Mouse (Mus musculus) small intestine, adult 2 months (tissue): ENCODE data around the gene Tdo2. TPM values are rescaled to one million over a fixed set of nuclear protein-coding genes. Genes with fewer than 3 reads are reported as not detected.

Experiments used
- H3K27ac ChIP-seq: fragments of 200-500 bp; 2 replicates; pipeline ENCODE4 v1.5.1; 2012; ENCODE audit warnings: low read depth, low read length, control low read depth, inconsistent platforms; ENCODE audit not compliant: insufficient read depth
- H3K27me3 ChIP-seq: fragments of 200-500 bp; 2 replicates; pipeline ENCODE4 v1.6.1; 2012; ENCODE audit warnings: mild to moderate bottlenecking, moderate library complexity, low read length, inconsistent platforms; ENCODE audit not compliant: control insufficient read depth, insufficient read depth
- H3K36me3 ChIP-seq: fragments of 200-500 bp; 2 replicates; pipeline ENCODE4 v1.6.1; 2012; ENCODE audit warnings: mild to moderate bottlenecking, low read length, control low read depth, inconsistent platforms; ENCODE audit not compliant: control insufficient read depth, insufficient read depth
- H3K4me1 ChIP-seq: fragments of 200-500 bp; 2 replicates; pipeline ENCODE4 v1.6.1; 2012; ENCODE audit warnings: low read length, inconsistent platforms, mixed read lengths; ENCODE audit not compliant: control insufficient read depth, insufficient read depth, insufficient read length
- H3K4me3 ChIP-seq: fragments of 200-500 bp; 2 replicates; pipeline ENCODE4 v1.5.1; 2012; ENCODE audit warnings: low read depth, mild to moderate bottlenecking, control low read depth, inconsistent platforms, low read length, moderate library complexity
- CTCF ChIP-seq: fragments of 200-500 bp; IDR thresholded peaks from 2 replicates; pipeline ENCODE4 v1.5.1; 2012; ENCODE audit warnings: low read depth, mild to moderate bottlenecking, control low read depth, inconsistent platforms, low read length, moderate library complexity, mixed read lengths; ENCODE audit not compliant: insufficient replicate concordance, insufficient read length; ENCODE audit errors: extremely low read depth
- POLR2A ChIP-seq: fragments of 200-500 bp; IDR thresholded peaks from 2 replicates; pipeline ENCODE4 v1.6.1; 2012; ENCODE audit warnings: low read depth, mild to moderate bottlenecking, control low read depth, inconsistent platforms, low read length, moderate library complexity
- WGBS: fragments of 180-500 bp; shearing (Covaris S2); methylation state at CpG from one replicate; pipeline ENCODE4 v1.1.7; 2018; 5-methylcytosine and 5-hydroxymethylcytosine counted together
- polyA plus RNA-seq: library from polyadenylated mRNA; depleted of rRNA; stranded (reverse); fragments of >200 nt; gene quantifications from 2 replicates; pipeline ENCODE4 v1.2.3, GENCODE M21; 2012

Tdo2 gene
- polyA plus RNA-seq, 1 experiment, result not detected

DNA sequence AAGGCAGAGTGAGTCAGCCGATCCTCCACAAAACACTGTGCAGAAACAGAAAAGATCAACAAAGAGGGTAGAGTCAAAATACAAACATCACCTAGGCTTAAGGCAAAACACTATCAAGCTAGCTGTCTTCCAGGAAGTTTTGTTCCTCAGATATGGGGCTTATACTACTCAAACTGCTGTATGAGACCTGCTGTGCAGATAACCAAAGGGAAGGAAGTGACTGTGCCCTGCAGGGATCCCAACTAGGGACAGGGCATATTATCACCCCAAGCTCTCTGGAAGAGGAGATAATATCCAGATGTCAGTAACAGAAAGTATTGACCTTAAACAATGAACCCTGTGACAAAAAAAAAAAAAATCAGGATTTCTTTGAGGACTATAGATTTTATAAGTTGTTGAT, 27.0 kb downstream of the Tdo2 start:
- H3K4me3 ChIP-seq, result no peak overlapping the region
- peaks cover 14% of the 10 kb centered on the region for H3K36me3 ChIP-seq
- no peak overlapping the region for H3K27ac ChIP-seq

GRCm38 (mm10) chr3:81944851-81945393, 31.1 kb downstream of the Tdo2 start:
- WGBS, result 49% methylated on average over 7 of the region's 7 CpGs
- no peak overlapping the region for H3K4me3 ChIP-seq
- H3K27ac ChIP-seq, result peak overlapping the region; percentile 87
- H3K4me1 ChIP-seq, result peaks cover 1% of the 10 kb centered on the region; the same call in 1 of the 2 replicates
- TF ChIP-seq POLR2A (no peak), CTCF (no peak)
- peaks cover 16% of the 10 kb centered on the region for H3K36me3 ChIP-seq
- no peaks in the 10 kb centered on the region for H3K27me3 ChIP-seq

More for the DNA sequence above, 27.0 kb downstream of the Tdo2 start:
- Histone ChIP-seq H3K27me3 (no peaks in the 10 kb centered on the region), H3K4me1 (no peaks in the 10 kb centered on the region; the same call in 1 of the 2 replicates)
- 77% methylated on average over 1 of the region's 1 CpGs for WGBS
- TF ChIP-seq CTCF, result no peak
- TF ChIP-seq POLR2A, result no peak

GRCm38 (mm10) chr3:81943097-81943496, 32.9 kb downstream of the Tdo2 start:
- H3K4me1 ChIP-seq, result peaks cover 1% of the 10 kb centered on the region; the same call in 1 of the 2 replicates
- TF ChIP-seq CTCF (no peak), POLR2A (no peak)
- peaks cover 10% of the 10 kb centered on the region for H3K36me3 ChIP-seq
- H3K4me3 ChIP-seq, result no peak overlapping the region
- no peaks in the 10 kb centered on the region for H3K27me3 ChIP-seq
- H3K27ac ChIP-seq, result no peak overlapping the region
- WGBS, result 92% methylated on average over 3 of the region's 3 CpGs

DNA sequence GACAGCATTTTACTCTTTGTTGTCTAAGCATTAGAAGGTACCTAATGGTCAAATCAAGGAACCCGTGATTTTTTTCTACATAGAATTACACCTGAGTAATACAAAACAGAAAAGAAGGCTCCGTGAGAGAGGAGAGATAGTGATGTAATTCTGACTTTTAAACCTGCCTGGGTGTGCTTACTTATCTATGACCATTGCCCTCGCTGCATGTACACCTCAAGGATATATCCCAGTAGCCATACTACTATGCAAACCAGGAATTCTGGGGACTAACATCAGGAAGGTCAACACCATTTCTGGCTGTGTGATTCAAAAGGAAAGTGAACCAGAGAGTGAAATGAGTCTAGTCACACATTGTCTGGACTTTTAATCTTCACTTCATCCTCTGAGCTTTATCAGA, 33.7 kb downstream of the Tdo2 start:
- TF ChIP-seq CTCF (no peak), POLR2A (no peak)
- Histone ChIP-seq H3K27me3 (no peaks in the 10 kb centered on the region), H3K36me3 (peaks cover 10% of the 10 kb centered on the region), H3K4me1 (peaks cover 1% of the 10 kb centered on the region; the same call in 1 of the 2 replicates), H3K4me3 (no peak overlapping the region), H3K27ac (peak overlapping the region; percentile 66)
- 61% methylated on average over 3 of the region's 3 CpGs for WGBS

DNA sequence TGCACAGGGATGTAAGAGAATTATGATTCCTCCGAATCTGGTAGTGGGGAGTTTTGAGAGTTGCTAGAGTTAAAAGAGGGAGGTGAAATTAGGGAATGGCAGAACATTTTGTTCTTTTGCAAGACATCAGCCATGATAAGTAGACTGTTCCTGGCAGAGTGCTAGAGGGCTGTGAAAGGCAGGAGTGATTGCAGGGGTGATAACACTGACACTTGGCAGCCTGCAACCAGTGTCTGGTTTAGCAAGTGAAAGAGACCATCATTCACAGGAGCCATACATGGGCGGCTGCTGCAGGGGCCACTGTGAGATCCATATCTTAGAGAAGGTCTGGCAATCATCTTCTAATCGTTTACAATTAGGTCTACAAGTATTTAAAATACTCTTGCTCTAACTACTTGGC, 37.1 kb downstream of the Tdo2 start:
- Histone ChIP-seq H3K4me1 (peaks cover 1% of the 10 kb centered on the region; the same call in 1 of the 2 replicates), H3K27ac (no peak overlapping the region), H3K27me3 (no peaks in the 10 kb centered on the region), H3K36me3 (0 out of 2 replicates have a peak, but pooled peaks cover 5% of the 10 kb centered on the region), H3K4me3 (no peak overlapping the region)
- TF ChIP-seq POLR2A, result no peak
- TF ChIP-seq CTCF, result no peak
- 48% methylated on average over 3 of the region's 3 CpGs for WGBS

DNA sequence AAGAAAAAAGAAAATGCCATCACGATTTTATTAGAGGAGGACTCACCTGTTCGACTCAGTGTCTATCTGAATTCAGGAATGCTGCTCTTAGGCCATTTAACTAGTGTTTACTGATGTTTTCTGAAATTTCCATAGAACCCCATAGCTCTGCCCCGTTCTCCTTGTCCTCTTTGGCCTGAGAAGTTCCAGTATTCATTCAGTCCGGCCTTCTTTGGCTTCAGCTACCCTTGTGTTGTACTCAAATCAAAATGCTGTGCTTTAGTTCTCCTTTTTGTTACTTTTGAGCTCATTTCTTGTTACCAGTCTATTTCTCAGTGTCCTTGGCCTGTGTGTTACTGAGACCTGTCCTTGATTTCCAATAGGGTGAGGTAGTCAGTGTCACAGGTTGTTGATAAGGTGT, 42.7 kb downstream of the Tdo2 start:
- H3K36me3 ChIP-seq, result no peaks in the 10 kb centered on the region
- 61% methylated on average over 4 of the region's 4 CpGs for WGBS
- H3K27ac ChIP-seq, result peak overlapping the region; percentile 99
- H3K4me1 ChIP-seq, result peaks cover 2% of the 10 kb centered on the region; the same call in 1 of the 2 replicates
- TF ChIP-seq POLR2A (no peak), CTCF (no peak)
- no peaks in the 10 kb centered on the region for H3K27me3 ChIP-seq
- no peak overlapping the region for H3K4me3 ChIP-seq

- peaks cover 2% of the 10 kb centered on the region; the same call in 1 of the 2 replicates for H3K4me1 ChIP-seq
- 12% methylated on average over 27 of the region's 27 CpGs for whole genome bisulfite sequencing
- H3K27ac ChIP-seq, result peak within 1 kb of the TSS; percentile 99
- H3K27me3 ChIP-seq, result no peaks in the 10 kb centered on the region
- H3K36me3 ChIP-seq, result no peaks in the 10 kb centered on the region
- TF ChIP-seq CTCF (peak; percentile 96; the same call in 1 of the 2 replicates), POLR2A (peak; percentile 79)
- peak within 1 kb of the TSS; percentile 99 for H3K4me3 ChIP-seq
Observed at GRCm38 (mm10) chr3:81932141-81933101, 43.6 kb downstream of the Tdo2 start, which contains the start of gene Ctso. Gene Ctso, plus strand, starts transcription at chr3:81932601.
